In genomic region chr9:110249823-110250543, GRCm38 (mm10) we compare ENCODE assay signal across 8 mouse cellular contexts. TPM values are rescaled to one million over a fixed set of nuclear protein-coding genes. Genes with fewer than 3 reads are reported as not detected.
DNase-seq lines count a peak whose midpoint lies in the region; ATAC-seq and TF ChIP-seq lines count a peak whose summit lies in the region.

No protein-coding gene starts in this region.

- no peaks in the 10 kb centered on the region for H3K36me3 ChIP-seq in kidney, postnatal 0 days (ENCODE audit: insufficient read depth, low read length)
- H3K36me3 ChIP-seq in kidney, adult 2 months (ENCODE audit: control insufficient read depth, insufficient read depth, low read length): no peaks in the 10 kb centered on the region
- no peaks in the 10 kb centered on the region for H3K36me3 ChIP-seq in embryonic facial prominence, embryonic 13.5 days
- peaks cover 8% of the 10 kb centered on the region; the same call in 1 of the 2 replicates for H3K36me3 ChIP-seq in midbrain, embryonic 16.5 days (ENCODE audit: control insufficient read depth, insufficient read depth, low read length)
- no peaks in the 10 kb centered on the region for H3K36me3 ChIP-seq in liver, embryonic 12.5 days
- no peaks in the 10 kb centered on the region for H3K36me3 ChIP-seq in thymus, adult 2 months (ENCODE audit: control insufficient read depth, insufficient read depth, low read length)

- H3K4me1 ChIP-seq in kidney, postnatal 0 days (replicated peaks; ENCODE audit: insufficient read depth, low read length): peaks cover 5% of the 10 kb centered on the region
- no peaks in the 10 kb centered on the region for H3K4me1 ChIP-seq in kidney, adult 2 months (ENCODE audit: control insufficient read depth, insufficient read depth, low read length)
- H3K4me1 ChIP-seq in embryonic facial prominence, embryonic 13.5 days: peaks cover 28% of the 10 kb centered on the region
- peaks cover 44% of the 10 kb centered on the region for H3K4me1 ChIP-seq in midbrain, embryonic 16.5 days (ENCODE audit: control insufficient read depth, insufficient read depth, low read length)
- H3K4me1 ChIP-seq in liver, embryonic 12.5 days: peaks cover 15% of the 10 kb centered on the region
- peaks cover 11% of the 10 kb centered on the region for H3K4me1 ChIP-seq in thymus, adult 2 months (replicated peaks; ENCODE audit: control insufficient read depth, insufficient read depth, low read length)

- no peak overlapping the region for H3K4me2 ChIP-seq in kidney, postnatal 0 days (ENCODE audit: low read length)
- H3K4me2 ChIP-seq in embryonic facial prominence, embryonic 13.5 days: peak overlapping the region; percentile 49
- peak overlapping the region; percentile 53 for H3K4me2 ChIP-seq in midbrain, embryonic 16.5 days (ENCODE audit: low read length)
- H3K4me2 ChIP-seq in liver, embryonic 12.5 days: no peak overlapping the region

- peak; percentile 18 for DNase-seq in kidney, postnatal 0 days (ENCODE audit: low spot score)
- no peak for DNase-seq in kidney, adult 2 months
- DNase-seq in layer of hippocampus, adult 9-11 months: peak; percentile 60
- no peak for DNase-seq in thymus, adult 2 months
- DNase-seq in gastrocnemius, postnatal 4 days (ENCODE audit: low spot score in 2 of 2): no peak

- H3K27me3 ChIP-seq in kidney, postnatal 0 days (ENCODE audit: insufficient read depth, low read length): no peaks in the 10 kb centered on the region
- no peaks in the 10 kb centered on the region for H3K27me3 ChIP-seq in kidney, adult 2 months (replicated peaks; ENCODE audit: control insufficient read depth, insufficient read depth, low read length)
- peaks cover 15% of the 10 kb centered on the region for H3K27me3 ChIP-seq in embryonic facial prominence, embryonic 13.5 days
- H3K27me3 ChIP-seq in midbrain, embryonic 16.5 days (ENCODE audit: control insufficient read depth, insufficient read depth, low read depth, low read length): no peaks in the 10 kb centered on the region
- peaks cover 29% of the 10 kb centered on the region for H3K27me3 ChIP-seq in liver, embryonic 12.5 days (replicated peaks)
- H3K27me3 ChIP-seq in thymus, adult 2 months (ENCODE audit: control insufficient read depth, insufficient read depth, low read length): peaks cover 7% of the 10 kb centered on the region; the same call in 1 of the 2 replicates

- 21% methylated on average over 11 of the region's 11 CpGs for WGBS in kidney, postnatal 0 days
- 27% methylated on average over 11 of the region's 11 CpGs for WGBS in kidney, adult 2 months
- 7% methylated on average over 11 of the region's 11 CpGs for WGBS in embryonic facial prominence, embryonic 13.5 days
- 2% methylated on average over 11 of the region's 11 CpGs for WGBS in midbrain, embryonic 16.5 days
- 40% methylated on average over 11 of the region's 11 CpGs for WGBS in liver, embryonic 12.5 days (ENCODE audit: insufficient replicate concordance)
- 75% methylated on average over 11 of the region's 11 CpGs for WGBS in thymus, adult 2 months

- TF ChIP-seq CTCF in kidney, postnatal 0 days (IDR thresholded peaks at IDR 0.05; ENCODE audit: low read depth): no peak
- no peak for TF ChIP-seq CTCF in kidney, adult 2 months (conservative IDR thresholded peaks at IDR 0.05; ENCODE audit: insufficient read depth, insufficient read length, low read depth, low read length)
- no peak for TF ChIP-seq CTCF in thymus, adult 2 months (IDR thresholded peaks at IDR 0.05; ENCODE audit: borderline replicate concordance, control insufficient read depth, extremely low read depth, insufficient read depth, low read length, poor library complexity)

- H3K9ac ChIP-seq in kidney, postnatal 0 days (ENCODE audit: low read depth, low read length): no peak overlapping the region
- H3K9ac ChIP-seq in embryonic facial prominence, embryonic 13.5 days: peak overlapping the region; percentile 58
- H3K9ac ChIP-seq in midbrain, embryonic 16.5 days (ENCODE audit: low read depth, low read length): peak overlapping the region; percentile 61
- no peak overlapping the region for H3K9ac ChIP-seq in liver, embryonic 12.5 days

- TF ChIP-seq POLR2A in kidney, adult 2 months (IDR thresholded peaks at IDR 0.05; ENCODE audit: low read depth, low read length): no peak
- TF ChIP-seq POLR2A in thymus, adult 2 months (IDR thresholded peaks at IDR 0.05; ENCODE audit: control insufficient read depth, extremely low read depth, insufficient read depth, low read length, poor library complexity): no peak

- no peak overlapping the region for H3K4me3 ChIP-seq in kidney, postnatal 0 days (replicated peaks; ENCODE audit: low read depth, low read length)
- no peak overlapping the region for H3K4me3 ChIP-seq in kidney, adult 2 months (ENCODE audit: insufficient read depth, low read depth, low read length)
- peak overlapping the region; percentile 6; the same call in 1 of the 2 replicates for H3K4me3 ChIP-seq in embryonic facial prominence, embryonic 13.5 days
- peak overlapping the region; percentile 11; the same call in 1 of the 2 replicates for H3K4me3 ChIP-seq in midbrain, embryonic 16.5 days (ENCODE audit: low read depth, low read length)
- no peak overlapping the region for H3K4me3 ChIP-seq in liver, embryonic 12.5 days
- H3K4me3 ChIP-seq in thymus, adult 2 months (ENCODE audit: control insufficient read depth, insufficient read depth, low read length): no peak overlapping the region

- no peak for ATAC-seq in kidney, postnatal 0 days (replicated peaks; ENCODE audit: low FRiP score, low read depth)
- 0 out of 2 replicates have a peak, but pooled peaks have one; percentile 20 for ATAC-seq in embryonic facial prominence, embryonic 13.5 days (ENCODE audit: insufficient number of reproducible peaks, insufficient read depth, low FRiP score, low TSS enrichment, low read depth)
- peak; percentile 79 for ATAC-seq in midbrain, embryonic 16.5 days
- no peak for ATAC-seq in liver, embryonic 12.5 days

- no peaks in the 10 kb centered on the region for H3K9me3 ChIP-seq in kidney, postnatal 0 days (replicated peaks; ENCODE audit: low read length)
- H3K9me3 ChIP-seq in embryonic facial prominence, embryonic 13.5 days: no peaks in the 10 kb centered on the region
- H3K9me3 ChIP-seq in midbrain, embryonic 16.5 days (replicated peaks; ENCODE audit: control insufficient read depth, low read length, poor library complexity, severe bottlenecking): no peaks in the 10 kb centered on the region
- H3K9me3 ChIP-seq in liver, embryonic 12.5 days (replicated peaks): no peaks in the 10 kb centered on the region

- H3K27ac ChIP-seq in kidney, postnatal 0 days: no peak overlapping the region
- no peak overlapping the region for H3K27ac ChIP-seq in kidney, adult 2 months (ENCODE audit: insufficient read depth, low read depth, low read length)
- H3K27ac ChIP-seq in embryonic facial prominence, embryonic 13.5 days: peak overlapping the region; percentile 88
- peak overlapping the region; percentile 94 for H3K27ac ChIP-seq in midbrain, embryonic 16.5 days (ENCODE audit: low read length)
- H3K27ac ChIP-seq in liver, embryonic 12.5 days: no peak overlapping the region
- no peak overlapping the region for H3K27ac ChIP-seq in thymus, adult 2 months (ENCODE audit: control insufficient read depth, insufficient read depth, low read length)

RNA-seq across cellular contexts. Expression of gene Cspg5, which starts 6.4 kb away (rescaled TPM):
- 2.3 and 2.8 TPM in 2 replicates for polyA plus RNA-seq in kidney, postnatal 0 days (2015; fragmentation: Nextera tagmentation; extraction: Ambion mirVana)
- polyA plus RNA-seq in kidney, adult 2 months (2012; rRNA removed): 1.5 and 1.6 TPM in 2 replicates
- polyA plus RNA-seq in embryonic facial prominence, embryonic 13.5 days (2015; fragmentation: Nextera tagmentation; extraction: Ambion mirVana): 7.7 and 8.0 TPM in 2 replicates
- 180 and 230 TPM in 2 replicates for polyA plus RNA-seq in midbrain, embryonic 16.5 days (2015; fragmentation: Nextera tagmentation; extraction: Ambion mirVana)
- polyA plus RNA-seq in liver, embryonic 12.5 days (2016; fragmentation: Nextera tagmentation; extraction: Ambion mirVana): 0.19 and 0.31 TPM in 2 replicates
- polyA plus RNA-seq in thymus, adult 2 months (2012; rRNA removed): 0.61 and 0.93 TPM in 2 replicates
- total RNA-seq in gastrocnemius, postnatal 4 days (2021): 1 to 10 TPM; 1.5 to 2.2 TPM

RNA-seq across cellular contexts. Expression of gene Elp6, which starts 55.0 kb away (rescaled TPM):
- polyA plus RNA-seq in kidney, postnatal 0 days (2015; fragmentation: Nextera tagmentation; extraction: Ambion mirVana): 15.7 and 17.8 TPM in 2 replicates
- polyA plus RNA-seq in kidney, adult 2 months (2012; rRNA removed): 8.6 and 10.7 TPM in 2 replicates
- polyA plus RNA-seq in embryonic facial prominence, embryonic 13.5 days (2015; fragmentation: Nextera tagmentation; extraction: Ambion mirVana): 29.0 and 33.3 TPM in 2 replicates
- 39.4 and 41.0 TPM in 2 replicates for polyA plus RNA-seq in midbrain, embryonic 16.5 days (2015; fragmentation: Nextera tagmentation; extraction: Ambion mirVana)
- polyA plus RNA-seq in liver, embryonic 12.5 days (2016; fragmentation: Nextera tagmentation; extraction: Ambion mirVana): 14.1 and 16.5 TPM in 2 replicates
- 21.0 and 26.9 TPM in 2 replicates for polyA plus RNA-seq in thymus, adult 2 months (2012; rRNA removed)
- 1 to 10 TPM; 4.8 to 5.5 TPM for total RNA-seq in gastrocnemius, postnatal 4 days (2021)

Comparison
In these comparisons a context has a peak if more than half of its experiments do, and no peak if none do; other contexts are left out.
1. DNase-seq: peak in kidney, postnatal 0 days (single experiment) and layer of hippocampus, adult 9-11 months (single experiment); none in kidney, adult 2 months (single experiment), thymus, adult 2 months (single experiment) and gastrocnemius, postnatal 4 days (0 of 2).
2. ATAC-seq: peak in embryonic facial prominence, embryonic 13.5 days (single experiment) and midbrain, embryonic 16.5 days (single experiment); none in kidney, postnatal 0 days (single experiment) and liver, embryonic 12.5 days (single experiment).
3. H3K27ac ChIP-seq: peak in embryonic facial prominence, embryonic 13.5 days (single experiment) and midbrain, embryonic 16.5 days (single experiment); none in kidney, postnatal 0 days (single experiment), kidney, adult 2 months (single experiment), liver, embryonic 12.5 days (single experiment) and thymus, adult 2 months (single experiment).
4. H3K4me2 ChIP-seq: peak in embryonic facial prominence, embryonic 13.5 days (single experiment) and midbrain, embryonic 16.5 days (single experiment); none in kidney, postnatal 0 days (single experiment) and liver, embryonic 12.5 days (single experiment).
5. H3K4me3 ChIP-seq: peak in embryonic facial prominence, embryonic 13.5 days (single experiment) and midbrain, embryonic 16.5 days (single experiment); none in kidney, postnatal 0 days (single experiment), kidney, adult 2 months (single experiment), liver, embryonic 12.5 days (single experiment) and thymus, adult 2 months (single experiment).
6. H3K9ac ChIP-seq: peak in embryonic facial prominence, embryonic 13.5 days (single experiment) and midbrain, embryonic 16.5 days (single experiment); none in kidney, postnatal 0 days (single experiment) and liver, embryonic 12.5 days (single experiment).
7. RNA of gene Cspg5, which starts 6.4 kb away (polyA plus RNA-seq): 180 to 230 TPM in midbrain, embryonic 16.5 days; 7.7 to 8.0 TPM in embryonic facial prominence, embryonic 13.5 days, 2.3 to 2.8 TPM in kidney, postnatal 0 days, 1.5 to 1.6 TPM in kidney, adult 2 months, 0.61 to 0.93 TPM in thymus, adult 2 months and 0.19 to 0.31 TPM in liver, embryonic 12.5 days; every median in the first group is over 10 times any median in the second.